Mouse (Mus musculus) ES-E14 (cell line): ENCODE results near the gene 2210017I01Rik.

Experiments used
- CHD2 ChIP-seq: IDR thresholded peaks from 2 replicates; pipeline ENCODE4 v1.6.1; 2014; ENCODE audit warnings: mild to moderate bottlenecking, low read depth, low read length, inconsistent platforms
- HCFC1 ChIP-seq: IDR thresholded peaks from 2 replicates; pipeline ENCODE4 v1.6.1; 2012; ENCODE audit warnings: low read length, inconsistent platforms, borderline replicate concordance; ENCODE audit not compliant: insufficient read depth
- MAFK ChIP-seq: IDR thresholded peaks from 2 replicates; pipeline ENCODE4 v1.6.1; 2014; ENCODE audit warnings: mild to moderate bottlenecking, low read depth, low read length, inconsistent platforms; ENCODE audit not compliant: insufficient read depth
- ZC3H11A ChIP-seq: IDR thresholded peaks from 2 replicates; pipeline ENCODE4 v1.6.1; 2012; ENCODE audit warnings: low read depth, mild to moderate bottlenecking, inconsistent platforms, low read length, borderline replicate concordance
- ZNF384 ChIP-seq: IDR thresholded peaks from 2 replicates; pipeline ENCODE4 v1.6.1; 2012; ENCODE audit warnings: low read depth, low read length, inconsistent platforms

- TF ChIP-seq HCFC1 (no peak), ZC3H11A (no peak), CHD2 (no peak), MAFK (no peak), ZNF384 (no peak)
These were observed 40.9 kb upstream of the 2210017I01Rik start, which contains the start of gene Lce1a1 for GRCm38 (mm10) chr3:92648207-92648606.
